Mouse (Mus musculus) limb, embryonic 11.5 days (tissue): ENCODE results near the gene Cutc. TPM values are rescaled to one million over a fixed set of nuclear protein-coding genes. Genes with fewer than 3 reads are reported as not detected.
A peak's percentile ranks its signal among the peaks of the same experiment; 100 is the strongest.

Source experiments
- ATAC-seq: fragments of 200-750 bp; cut with Nextera tagmentation; 2 replicates; pipeline ENCODE4 v1.8.0; 2017; ENCODE audit warnings: low read depth; ENCODE audit not compliant: insufficient number of reproducible peaks, low FRiP score, low TSS enrichment
- DNase-seq: peaks from one replicate; pipeline ENCODE4 v3.0.0-alpha.2; 2015; ENCODE audit warnings: low spot score
- H3K27ac ChIP-seq: fragments of 300-500 bp; sonication (generic); replicated peaks from 2 replicates; pipeline ENCODE4 v1.5.1; 2014; ENCODE audit warnings: low read depth, mild to moderate bottlenecking, low read length
- H3K27me3 ChIP-seq: fragments of 300-500 bp; sonication (generic); 2 replicates; pipeline ENCODE4 v1.6.1; 2014; ENCODE audit warnings: mild to moderate bottlenecking, low read length, mixed read lengths; ENCODE audit not compliant: control insufficient read depth, insufficient read depth
- H3K36me3 ChIP-seq: fragments of 300-500 bp; sonication (generic); 2 replicates; pipeline ENCODE4 v1.6.1; 2014; ENCODE audit warnings: mild to moderate bottlenecking, low read length, moderate library complexity, mixed read lengths; ENCODE audit not compliant: control insufficient read depth, insufficient read depth
- H3K4me1 ChIP-seq: fragments of 300-500 bp; sonication (generic); 2 replicates; pipeline ENCODE4 v1.6.1; 2014; ENCODE audit warnings: low read length, mixed read lengths; ENCODE audit not compliant: control insufficient read depth, insufficient read depth
- H3K4me2 ChIP-seq: fragments of 300-500 bp; sonication (generic); 2 replicates; pipeline ENCODE4 v1.6.1; 2014; ENCODE audit warnings: low read depth, mild to moderate bottlenecking, moderate library complexity; ENCODE audit not compliant: severe bottlenecking
- H3K4me3 ChIP-seq: fragments of 300-500 bp; sonication (generic); 2 replicates; pipeline ENCODE4 v1.5.1; 2014; ENCODE audit warnings: low read depth, low read length
- H3K9ac ChIP-seq: fragments of 300-500 bp; sonication (generic); 2 replicates; pipeline ENCODE4 v1.6.1; 2014; ENCODE audit warnings: mild to moderate bottlenecking, low read length
- H3K9me3 ChIP-seq: fragments of 300-500 bp; sonication (generic); 2 replicates; pipeline ENCODE4 v1.6.1; 2016; ENCODE audit warnings: low read length; ENCODE audit not compliant: control insufficient read depth
- WGBS: fragments of 180-500 bp; shearing (Covaris S2); extraction: QIAGEN DNeasy Blood & Tissue Kit; methylation state at CpG from one replicate; pipeline ENCODE4 v1.1.7; 2014; 5-methylcytosine and 5-hydroxymethylcytosine counted together
- polyA plus RNA-seq: library from polyadenylated mRNA; unstranded; fragments of >200 nt; fragmentation: Nextera tagmentation; extraction: Ambion mirVana; gene quantifications from 2 replicates; pipeline ENCODE4 v1.2.1, GENCODE M21; 2014

Gene Cutc
- polyA plus RNA-seq, 1 experiment from 2014 or later: 12.3 TPM

DNA sequence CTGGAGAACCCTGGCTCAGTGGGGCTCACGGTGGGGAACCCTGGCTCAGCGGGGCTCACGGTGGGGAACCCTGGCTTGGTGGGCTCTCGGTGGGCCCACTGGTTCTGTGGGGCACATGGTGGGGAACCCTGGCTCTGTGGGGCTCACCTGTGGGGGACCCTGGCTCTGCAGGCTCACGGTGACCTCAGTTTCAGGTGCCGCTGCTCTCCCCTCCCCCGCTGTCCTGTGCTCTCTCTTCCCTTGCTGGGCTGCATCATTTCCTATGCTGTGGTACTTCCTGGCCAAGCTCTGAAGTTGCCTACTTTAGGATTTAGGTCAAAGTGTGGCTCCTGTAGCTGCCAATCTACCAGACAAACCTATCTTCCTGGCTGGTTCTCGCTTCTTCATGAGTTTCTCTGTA, 29.9 kb upstream of the Cutc start:
- WGBS: 77% methylated on average over 8 of the region's 8 CpGs
- Histone ChIP-seq H3K4me1 (no peaks in the 10 kb centered on the region), H3K4me3 (no peak overlapping the region), H3K27me3 (no peaks in the 10 kb centered on the region), H3K9ac (no peak overlapping the region), H3K27ac (no peak overlapping the region), H3K9me3 (no peaks in the 10 kb centered on the region), H3K4me2 (no peak overlapping the region; the same call in 1 of the 2 replicates), H3K36me3 (peaks cover 7% of the 10 kb centered on the region)
- ATAC-seq: no peak
- DNase-seq: no peak

DNA sequence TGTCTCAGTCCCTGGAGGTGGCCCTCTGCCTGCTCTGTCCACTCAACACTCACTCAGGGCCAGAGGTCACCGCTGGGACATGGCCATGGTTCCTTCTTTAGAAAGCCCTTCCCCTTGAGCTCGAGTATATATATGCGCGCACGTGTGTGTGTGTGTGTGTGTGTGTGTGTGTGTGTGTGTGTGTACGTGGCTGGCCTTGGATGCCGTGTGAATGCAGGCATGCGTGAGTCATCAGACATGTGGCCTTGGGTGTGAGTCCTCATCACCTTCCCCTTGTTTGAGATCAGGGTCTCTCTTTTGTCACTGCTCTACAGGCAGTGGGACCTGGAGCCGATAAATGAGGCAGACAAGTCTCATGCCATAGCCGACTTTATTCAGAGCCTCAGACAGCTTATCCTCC, 29.3 kb upstream of the Cutc start:
- WGBS: 91% methylated on average over 10 of the region's 10 CpGs
- ATAC-seq: no peak
- DNase-seq: no peak
- no peaks in the 10 kb centered on the region for H3K27me3 ChIP-seq
- peaks cover 7% of the 10 kb centered on the region for H3K36me3 ChIP-seq
- H3K4me2 ChIP-seq: no peak overlapping the region
- no peaks in the 10 kb centered on the region for H3K4me1 ChIP-seq
- no peak overlapping the region for H3K27ac ChIP-seq
- no peak overlapping the region for H3K9ac ChIP-seq
- H3K9me3 ChIP-seq: no peaks in the 10 kb centered on the region
- no peak overlapping the region for H3K4me3 ChIP-seq

DNA sequence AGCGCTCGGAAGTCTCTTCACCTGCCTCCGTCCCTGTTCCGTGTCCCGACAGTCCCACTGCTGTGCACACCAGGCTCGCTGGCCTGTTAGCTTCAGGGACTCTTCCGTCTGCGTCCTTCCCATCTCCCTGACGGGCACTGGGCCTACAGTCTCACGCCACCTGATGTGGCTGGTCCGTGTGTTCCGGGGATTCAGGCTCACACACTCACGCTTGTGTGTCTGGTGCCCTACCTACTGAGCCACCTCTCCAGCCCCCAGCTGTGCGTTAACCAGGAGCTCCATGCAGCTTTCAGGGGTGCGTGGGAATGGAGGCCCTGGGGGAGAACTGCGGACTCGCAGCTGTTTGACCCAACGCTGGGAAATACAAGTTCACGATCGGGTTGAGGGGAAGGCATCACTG, 28.6 kb upstream of the Cutc start:
- Histone ChIP-seq H3K27me3 (no peaks in the 10 kb centered on the region), H3K9me3 (no peaks in the 10 kb centered on the region), H3K36me3 (peaks cover 7% of the 10 kb centered on the region), H3K27ac (no peak overlapping the region), H3K9ac (no peak overlapping the region), H3K4me3 (no peak overlapping the region), H3K4me1 (no peaks in the 10 kb centered on the region), H3K4me2 (no peak overlapping the region)
- WGBS: 93% methylated on average over 20 of the region's 20 CpGs
- ATAC-seq: no peak
- DNase-seq: no peak

- H3K9ac ChIP-seq: no peak overlapping the region
- no peak for ATAC-seq
- H3K4me1 ChIP-seq: no peaks in the 10 kb centered on the region
- H3K36me3 ChIP-seq: peaks cover 7% of the 10 kb centered on the region
- DNase-seq: no peak
- H3K27ac ChIP-seq: no peak overlapping the region
- H3K9me3 ChIP-seq: no peaks in the 10 kb centered on the region
- H3K4me2 ChIP-seq: no peak overlapping the region
- WGBS: 81% methylated on average over 7 of the region's 7 CpGs
- H3K4me3 ChIP-seq: no peak overlapping the region
- H3K27me3 ChIP-seq: no peaks in the 10 kb centered on the region
Observed at GRCm38 (mm10) chr19:43724821-43725220, 28.0 kb upstream of the Cutc start.

DNA sequence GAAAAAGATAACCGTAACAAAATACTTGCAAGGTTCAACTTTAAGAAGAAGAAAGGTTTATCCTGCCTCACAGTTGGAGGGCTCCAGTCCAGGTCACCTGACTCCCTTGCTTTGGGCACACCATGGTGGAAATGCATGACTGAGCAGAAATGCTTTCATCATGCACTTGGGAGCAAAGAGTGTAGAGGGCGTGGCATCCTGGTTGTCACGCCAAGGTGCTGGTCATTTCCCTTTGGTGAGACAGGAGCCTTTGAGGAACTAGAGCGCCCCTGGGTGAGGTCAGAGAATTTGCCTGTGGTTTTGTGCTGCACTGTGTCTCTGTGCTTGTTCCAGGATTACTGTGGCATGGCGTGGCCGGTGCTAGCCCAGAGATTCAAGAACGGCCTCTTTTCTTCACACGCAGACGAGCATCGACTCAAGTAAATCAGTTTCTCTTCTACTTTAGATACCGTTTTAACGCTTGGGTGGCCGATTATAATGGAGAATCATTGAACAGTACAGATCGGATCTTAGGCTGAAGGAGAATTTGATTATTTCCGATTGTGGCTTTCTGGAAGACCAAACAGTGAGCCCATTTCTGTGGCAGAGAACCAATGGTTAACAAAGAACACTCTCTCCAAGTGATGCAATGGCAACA, 26.2 kb upstream of the Cutc start:
- H3K27ac ChIP-seq: no peak overlapping the region
- 94% methylated on average over 15 of the region's 15 CpGs for WGBS
- no peaks in the 10 kb centered on the region for H3K4me1 ChIP-seq
- ATAC-seq (no peak), DNase-seq (no peak)
- peaks cover 7% of the 10 kb centered on the region for H3K36me3 ChIP-seq
- no peak overlapping the region for H3K9ac ChIP-seq
- H3K4me3 ChIP-seq: no peak overlapping the region
- no peaks in the 10 kb centered on the region for H3K27me3 ChIP-seq
- no peak overlapping the region for H3K4me2 ChIP-seq
- no peaks in the 10 kb centered on the region for H3K9me3 ChIP-seq

DNA sequence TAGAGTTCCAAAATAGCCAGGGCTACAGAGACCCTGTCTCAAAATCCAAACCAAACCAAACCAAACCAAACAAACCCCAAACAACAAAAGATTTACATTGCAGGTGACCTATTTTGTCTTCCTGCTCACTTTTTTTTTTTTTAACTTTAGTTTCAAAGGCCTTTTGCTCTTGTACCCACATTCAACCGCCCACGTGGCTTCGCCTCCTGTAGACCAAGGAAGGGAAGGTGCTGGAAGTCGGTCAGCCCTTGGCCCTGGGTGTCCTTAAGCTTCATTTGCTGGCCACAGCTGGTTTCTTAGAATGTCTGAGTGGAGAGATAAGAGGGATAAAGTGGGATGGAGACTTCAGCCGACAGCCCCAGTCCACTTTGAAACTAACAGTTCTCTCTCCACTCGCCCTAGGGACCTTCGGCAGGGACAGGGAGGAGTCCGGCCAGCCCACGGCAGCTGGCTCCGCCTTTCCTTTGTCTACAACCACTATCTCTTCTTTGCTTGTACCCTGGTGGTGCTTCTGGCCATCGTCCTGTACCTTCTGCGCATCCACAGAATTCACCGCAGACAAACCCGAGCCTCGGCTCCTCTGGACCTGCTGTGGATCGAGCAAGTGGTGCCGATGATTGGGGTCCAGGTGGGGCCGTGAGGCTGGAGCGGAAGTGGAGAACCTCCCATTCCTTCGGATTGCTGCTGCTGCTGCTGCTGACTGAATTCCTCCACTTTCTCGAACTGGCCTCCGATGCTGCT, 23.3 kb upstream of the Cutc start:
- Histone ChIP-seq H3K27me3 (no peaks in the 10 kb centered on the region), H3K4me2 (peak overlapping the region; percentile 32; the same call in 1 of the 2 replicates), H3K9ac (peak overlapping the region; percentile 8; the same call in 1 of the 2 replicates), H3K4me1 (no peaks in the 10 kb centered on the region), H3K9me3 (no peaks in the 10 kb centered on the region), H3K36me3 (peaks cover 9% of the 10 kb centered on the region), H3K4me3 (no peak overlapping the region), H3K27ac (0 out of 2 replicates have a peak overlapping the region, but pooled peaks have one; percentile 42)
- no peak for ATAC-seq
- 42% methylated on average over 22 of the region's 22 CpGs for WGBS
- DNase-seq: peak; percentile 33

GRCm38 (mm10) chr19:43730037-43730428, 22.8 kb upstream of the Cutc start:
- H3K27ac ChIP-seq: 0 out of 2 replicates have a peak overlapping the region, but pooled peaks have one; percentile 42
- H3K27me3 ChIP-seq: no peaks in the 10 kb centered on the region
- WGBS: 35% methylated on average over 7 of the region's 8 CpGs
- ATAC-seq (no peak), DNase-seq (peak; percentile 28)
- no peaks in the 10 kb centered on the region for H3K4me1 ChIP-seq
- no peaks in the 10 kb centered on the region for H3K9me3 ChIP-seq
- no peak overlapping the region for H3K4me3 ChIP-seq
- H3K36me3 ChIP-seq: peaks cover 7% of the 10 kb centered on the region; the same call in 1 of the 2 replicates
- H3K9ac ChIP-seq: peak overlapping the region; percentile 8; the same call in 1 of the 2 replicates
- peak overlapping the region; percentile 32; the same call in 1 of the 2 replicates for H3K4me2 ChIP-seq

- ATAC-seq (no peak), DNase-seq (no peak)
- no peak overlapping the region for H3K27ac ChIP-seq
- H3K9me3 ChIP-seq: no peaks in the 10 kb centered on the region
- H3K27me3 ChIP-seq: no peaks in the 10 kb centered on the region
- H3K36me3 ChIP-seq: peaks cover 7% of the 10 kb centered on the region; the same call in 1 of the 2 replicates
- H3K9ac ChIP-seq: no peak overlapping the region
- WGBS: 54% methylated on average over 7 of the region's 7 CpGs
- H3K4me2 ChIP-seq: no peak overlapping the region
- H3K4me3 ChIP-seq: no peak overlapping the region
- H3K4me1 ChIP-seq: no peaks in the 10 kb centered on the region
Observed at GRCm38 (mm10) chr19:43731157-43731556, 21.6 kb upstream of the Cutc start.
